Mouse (Mus musculus): Measurements from ENCODE around the gene Adgrf1. TPM values are rescaled to one million over a fixed set of nuclear protein-coding genes. Genes with fewer than 3 reads are reported as not detected.

Gene Adgrf1
- polyA plus RNA-seq, 1 experiment from 2014 or later, result 0.64 TPM

DNA sequence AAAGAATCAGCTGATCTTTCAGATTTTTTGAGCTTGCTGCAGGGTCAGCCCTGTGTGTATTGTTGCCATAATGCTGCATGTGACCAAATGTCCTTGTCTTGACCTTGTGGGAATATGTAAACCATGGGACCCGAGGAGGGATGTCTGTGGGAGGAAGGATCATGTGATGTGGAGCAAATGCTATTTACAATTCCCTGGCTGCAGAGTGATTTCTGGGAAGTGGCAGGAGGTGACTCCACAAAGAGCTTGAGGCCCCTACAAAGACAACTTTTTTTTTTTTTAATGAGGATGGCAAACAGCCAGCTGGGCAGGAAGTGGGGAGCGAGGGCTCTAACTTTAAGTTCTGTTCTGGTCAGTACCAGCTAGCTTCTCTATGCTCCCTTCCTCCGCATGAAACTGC lies 20.5 kb upstream of the Adgrf1 start:
- H3K4me1 ChIP-seq (replicated peaks), result no peaks in the 10 kb centered on the region
- H3K27me3 ChIP-seq, result no peaks in the 10 kb centered on the region
- no peak overlapping the region for H3K4me3 ChIP-seq (replicated peaks)
- ATAC-seq (ENCODE audit: insufficient read depth), result no peak
- H3K4me2 ChIP-seq, result no peak overlapping the region
- WGBS (ENCODE audit: insufficient replicate concordance), result 19% methylated on average over 3 of the region's 3 CpGs
- no peaks in the 10 kb centered on the region for H3K36me3 ChIP-seq (replicated peaks)
- H3K27ac ChIP-seq (replicated peaks), result no peak overlapping the region
- no peaks in the 10 kb centered on the region for H3K9me3 ChIP-seq (replicated peaks)
- no peak overlapping the region for H3K9ac ChIP-seq

DNA sequence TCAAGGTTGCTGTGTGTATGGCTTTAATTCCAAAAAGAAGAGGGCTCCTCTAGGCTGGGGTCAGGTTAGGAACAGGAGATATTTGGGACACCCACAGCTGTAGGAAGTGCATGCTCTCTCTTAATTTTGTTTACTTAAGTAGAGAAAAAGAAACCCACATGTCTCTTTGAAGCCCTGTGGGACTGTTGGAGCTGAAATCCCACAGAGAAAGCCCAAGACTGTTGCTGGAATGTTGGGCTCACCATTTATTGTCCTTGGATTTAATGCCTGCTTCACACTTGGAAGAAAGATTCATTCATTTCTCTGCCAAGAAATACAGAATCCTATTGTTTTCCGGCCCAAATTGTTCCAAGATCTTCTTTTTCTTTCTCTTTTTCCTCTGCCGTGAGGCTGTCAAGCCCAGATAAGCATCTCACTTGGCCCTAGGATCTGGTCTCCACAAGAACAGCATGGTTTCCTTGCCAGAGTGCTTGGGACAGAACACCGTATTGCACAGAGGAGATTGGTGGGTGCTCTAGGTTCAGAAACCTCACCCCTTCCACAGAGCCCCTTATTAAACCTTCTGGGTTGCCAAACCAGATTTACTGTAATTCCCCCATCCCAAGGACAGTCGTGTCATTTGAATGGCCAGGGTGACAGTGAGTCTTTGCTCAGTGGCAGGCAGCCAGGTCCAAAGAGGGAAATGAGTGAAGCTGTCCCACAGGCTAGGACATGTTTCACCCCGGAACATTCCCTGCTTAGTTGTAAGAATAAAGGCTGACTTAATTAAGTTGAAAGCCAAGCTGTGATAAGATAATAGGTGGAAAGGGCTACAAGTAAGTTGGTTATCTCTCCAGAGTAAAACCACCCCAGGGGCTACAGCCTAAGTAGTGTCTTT lies 18.6 kb upstream of the Adgrf1 start:
- Histone ChIP-seq H3K9me3 (replicated peaks) (no peaks in the 10 kb centered on the region), H3K4me1 (replicated peaks) (no peaks in the 10 kb centered on the region), H3K4me2 (no peak overlapping the region), H3K27ac (replicated peaks) (no peak overlapping the region), H3K27me3 (no peaks in the 10 kb centered on the region), H3K9ac (no peak overlapping the region), H3K4me3 (replicated peaks) (no peak overlapping the region), H3K36me3 (replicated peaks) (no peaks in the 10 kb centered on the region)
- ATAC-seq (ENCODE audit: insufficient read depth), result no peak
- 48% methylated on average over 5 of the region's 5 CpGs for WGBS (ENCODE audit: insufficient replicate concordance)

DNA sequence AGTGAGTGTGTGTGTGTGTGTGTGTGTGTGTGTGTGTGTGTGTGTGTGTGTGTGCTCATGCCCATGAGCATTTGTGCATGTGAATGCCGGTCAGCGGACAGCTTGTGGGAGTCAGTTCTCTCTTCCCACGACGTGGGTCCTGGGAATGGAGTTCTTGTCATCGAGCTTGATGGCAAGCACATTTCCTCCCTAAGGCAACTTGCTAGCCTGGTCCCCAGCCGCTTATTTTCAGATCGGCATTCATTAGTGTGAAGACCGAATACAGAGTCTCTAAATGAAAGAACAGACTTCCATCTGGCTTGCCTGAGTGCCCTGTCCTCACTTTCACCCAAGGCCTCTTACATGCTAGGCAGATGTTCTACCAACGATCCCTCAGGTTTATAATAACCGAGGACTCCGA lies 17.3 kb upstream of the Adgrf1 start:
- no peak overlapping the region for H3K27ac ChIP-seq (replicated peaks)
- H3K9ac ChIP-seq, result no peak overlapping the region
- ATAC-seq (ENCODE audit: insufficient read depth), result no peak
- H3K9me3 ChIP-seq (replicated peaks), result no peaks in the 10 kb centered on the region
- H3K36me3 ChIP-seq (replicated peaks), result no peaks in the 10 kb centered on the region
- H3K27me3 ChIP-seq, result no peaks in the 10 kb centered on the region
- no peaks in the 10 kb centered on the region for H3K4me1 ChIP-seq (replicated peaks)
- H3K4me3 ChIP-seq (replicated peaks), result no peak overlapping the region
- H3K4me2 ChIP-seq, result no peak overlapping the region
- 69% methylated on average over 11 of the region's 11 CpGs for WGBS (ENCODE audit: insufficient replicate concordance)

DNA sequence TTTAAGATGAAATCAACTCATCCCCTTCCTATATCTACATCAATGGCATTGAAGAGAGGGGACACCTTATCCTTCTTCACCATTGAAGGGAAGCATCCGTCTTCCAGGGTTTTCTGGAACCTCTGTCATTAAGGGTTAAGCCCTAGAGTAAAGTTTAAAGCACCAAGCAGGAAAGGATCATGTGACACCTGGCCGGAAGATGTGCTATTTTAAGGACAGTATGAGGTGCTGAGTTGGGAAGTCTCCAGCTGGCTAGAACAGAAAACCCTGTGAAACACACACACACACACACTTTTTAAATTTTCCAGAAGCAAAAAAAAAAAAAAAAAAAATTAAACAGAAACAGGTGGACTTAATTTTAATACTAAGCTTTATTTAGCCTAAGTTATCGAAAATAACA lies 15.9 kb upstream of the Adgrf1 start:
- H3K27ac ChIP-seq (replicated peaks), result no peak overlapping the region
- 24% methylated on average over 3 of the region's 3 CpGs for WGBS (ENCODE audit: insufficient replicate concordance)
- no peaks in the 10 kb centered on the region for H3K36me3 ChIP-seq (replicated peaks)
- no peaks in the 10 kb centered on the region for H3K27me3 ChIP-seq
- H3K9me3 ChIP-seq (replicated peaks), result no peaks in the 10 kb centered on the region
- H3K4me3 ChIP-seq (replicated peaks), result no peak overlapping the region
- ATAC-seq (ENCODE audit: insufficient read depth), result no peak
- no peak overlapping the region for H3K4me2 ChIP-seq
- no peaks in the 10 kb centered on the region for H3K4me1 ChIP-seq (replicated peaks)
- H3K9ac ChIP-seq, result no peak overlapping the region

DNA sequence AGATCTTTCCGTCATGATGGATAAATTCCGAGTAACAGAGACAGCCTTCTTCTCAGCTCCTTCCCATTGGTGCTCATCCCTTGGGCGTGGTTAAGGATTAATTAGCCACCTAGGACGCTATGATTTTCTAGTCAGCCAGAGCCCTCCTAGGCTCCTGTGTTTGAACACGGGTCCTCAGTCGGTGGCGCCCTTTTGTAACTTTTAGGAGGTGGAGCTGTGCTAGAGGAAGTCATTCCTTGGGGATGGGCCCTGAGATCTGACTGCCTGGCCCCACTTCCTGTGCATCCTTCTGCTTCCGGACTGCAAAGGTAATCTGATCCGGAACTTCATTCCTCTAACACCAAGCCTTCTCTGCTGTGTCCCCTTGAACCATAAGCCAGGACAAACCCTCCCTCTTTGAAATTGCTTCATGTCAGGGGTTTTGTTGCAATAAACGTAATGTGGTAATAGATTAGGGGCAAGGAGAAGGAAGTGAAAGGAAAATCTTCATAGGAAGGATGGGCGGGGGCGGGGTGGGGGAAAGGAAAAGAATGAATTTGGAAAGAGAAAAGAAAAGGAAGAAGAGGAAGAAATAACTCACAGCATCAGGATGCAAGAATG lies 13.5 kb upstream of the Adgrf1 start:
- H3K4me3 ChIP-seq (replicated peaks), result no peak overlapping the region
- no peak for ATAC-seq (ENCODE audit: insufficient read depth)
- 56% methylated on average over 12 of the region's 12 CpGs for WGBS (ENCODE audit: insufficient replicate concordance)
- H3K27ac ChIP-seq (replicated peaks), result no peak overlapping the region
- no peak overlapping the region for H3K9ac ChIP-seq
- H3K36me3 ChIP-seq (replicated peaks), result no peaks in the 10 kb centered on the region
- H3K4me2 ChIP-seq, result no peak overlapping the region
- no peaks in the 10 kb centered on the region for H3K27me3 ChIP-seq
- no peaks in the 10 kb centered on the region for H3K4me1 ChIP-seq (replicated peaks)
- no peaks in the 10 kb centered on the region for H3K9me3 ChIP-seq (replicated peaks)

DNA sequence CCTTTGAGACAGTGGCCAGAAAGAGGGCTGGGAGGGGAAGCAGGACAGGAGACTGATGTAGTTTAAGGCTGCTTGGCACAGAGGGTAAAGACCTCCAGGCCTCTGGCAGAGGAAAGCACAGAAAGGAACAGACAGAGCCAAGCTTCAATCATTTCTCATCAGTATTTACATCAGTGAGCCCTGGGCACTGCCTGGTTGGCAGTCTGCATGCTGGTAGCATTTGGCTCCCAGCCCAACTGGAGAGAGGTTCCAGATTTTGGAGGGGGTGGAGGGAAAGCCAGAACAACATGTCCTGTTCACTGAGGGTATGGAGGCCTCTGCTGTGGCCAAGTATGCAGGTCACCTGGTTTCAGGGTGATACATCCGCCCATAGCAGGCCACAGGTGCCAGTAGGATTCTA lies 12.4 kb upstream of the Adgrf1 start:
- no peak overlapping the region for H3K4me2 ChIP-seq
- 43% methylated on average over 1 of the region's 1 CpGs for WGBS (ENCODE audit: insufficient replicate concordance)
- no peak overlapping the region for H3K9ac ChIP-seq
- no peaks in the 10 kb centered on the region for H3K4me1 ChIP-seq (replicated peaks)
- no peak overlapping the region for H3K27ac ChIP-seq (replicated peaks)
- H3K36me3 ChIP-seq (replicated peaks), result no peaks in the 10 kb centered on the region
- H3K4me3 ChIP-seq (replicated peaks), result no peak overlapping the region
- H3K9me3 ChIP-seq (replicated peaks), result no peaks in the 10 kb centered on the region
- no peak for ATAC-seq (ENCODE audit: insufficient read depth)
- H3K27me3 ChIP-seq, result no peaks in the 10 kb centered on the region

DNA sequence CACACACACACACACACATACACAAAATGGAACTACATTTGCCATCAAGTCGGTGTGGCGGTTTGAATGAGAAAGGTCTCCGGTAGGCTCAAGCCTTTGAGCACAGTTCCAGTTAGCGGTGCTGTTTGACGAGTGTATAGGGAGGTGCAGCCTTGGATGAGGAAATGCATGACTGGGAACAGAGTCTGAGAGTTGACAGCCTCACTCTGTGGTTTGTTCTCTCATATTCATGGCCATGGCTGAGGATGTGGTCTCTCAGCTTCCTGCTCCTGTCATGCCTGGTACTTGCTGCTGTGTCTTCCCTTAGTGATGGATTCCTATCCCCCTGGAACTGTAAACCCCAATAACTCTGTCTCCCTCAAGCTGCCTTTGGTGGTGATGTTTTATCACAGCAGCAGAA lies 8.2 kb upstream of the Adgrf1 start:
- WGBS (ENCODE audit: insufficient replicate concordance), result 55% methylated on average over 5 of the region's 5 CpGs
- Histone ChIP-seq H3K4me2 (no peak overlapping the region), H3K27ac (replicated peaks) (no peak overlapping the region), H3K9me3 (replicated peaks) (0 out of 2 replicates have a peak, but pooled peaks cover 4% of the 10 kb centered on the region), H3K4me3 (replicated peaks) (no peak overlapping the region), H3K27me3 (no peaks in the 10 kb centered on the region), H3K4me1 (replicated peaks) (peaks cover 5% of the 10 kb centered on the region; the same call in 1 of the 2 replicates), H3K9ac (no peak overlapping the region), H3K36me3 (replicated peaks) (no peaks in the 10 kb centered on the region)
- no peak for ATAC-seq (ENCODE audit: insufficient read depth)

DNA sequence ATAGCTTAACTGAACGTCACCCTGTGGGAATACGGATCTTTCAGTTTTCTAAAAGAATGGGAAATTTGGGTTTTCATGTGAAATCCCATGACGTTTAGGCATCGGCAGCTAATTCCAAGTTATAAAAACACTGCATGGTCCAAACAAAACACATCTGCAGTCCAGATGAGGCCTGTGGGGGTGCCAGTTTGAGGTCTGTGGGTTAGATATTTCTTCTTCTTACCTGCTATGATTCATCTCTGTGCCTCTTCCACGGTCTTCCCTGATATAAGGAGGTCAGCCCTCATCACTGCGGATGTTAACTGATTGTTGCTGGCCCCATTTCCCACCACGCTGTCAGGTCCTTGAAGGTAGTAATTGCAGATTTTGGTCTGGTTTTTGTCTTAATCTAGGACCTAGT lies 5.4 kb upstream of the Adgrf1 start:
- Histone ChIP-seq H3K4me1 (replicated peaks) (peaks cover 5% of the 10 kb centered on the region; the same call in 1 of the 2 replicates), H3K9ac (no peak overlapping the region), H3K27me3 (no peaks in the 10 kb centered on the region), H3K27ac (replicated peaks) (no peak overlapping the region), H3K9me3 (replicated peaks) (0 out of 2 replicates have a peak, but pooled peaks cover 4% of the 10 kb centered on the region), H3K4me3 (replicated peaks) (no peak overlapping the region), H3K4me2 (no peak overlapping the region), H3K36me3 (replicated peaks) (no peaks in the 10 kb centered on the region)
- 72% methylated on average over 7 of the region's 7 CpGs for WGBS (ENCODE audit: insufficient replicate concordance)
- no peak for ATAC-seq (ENCODE audit: insufficient read depth)

DNA sequence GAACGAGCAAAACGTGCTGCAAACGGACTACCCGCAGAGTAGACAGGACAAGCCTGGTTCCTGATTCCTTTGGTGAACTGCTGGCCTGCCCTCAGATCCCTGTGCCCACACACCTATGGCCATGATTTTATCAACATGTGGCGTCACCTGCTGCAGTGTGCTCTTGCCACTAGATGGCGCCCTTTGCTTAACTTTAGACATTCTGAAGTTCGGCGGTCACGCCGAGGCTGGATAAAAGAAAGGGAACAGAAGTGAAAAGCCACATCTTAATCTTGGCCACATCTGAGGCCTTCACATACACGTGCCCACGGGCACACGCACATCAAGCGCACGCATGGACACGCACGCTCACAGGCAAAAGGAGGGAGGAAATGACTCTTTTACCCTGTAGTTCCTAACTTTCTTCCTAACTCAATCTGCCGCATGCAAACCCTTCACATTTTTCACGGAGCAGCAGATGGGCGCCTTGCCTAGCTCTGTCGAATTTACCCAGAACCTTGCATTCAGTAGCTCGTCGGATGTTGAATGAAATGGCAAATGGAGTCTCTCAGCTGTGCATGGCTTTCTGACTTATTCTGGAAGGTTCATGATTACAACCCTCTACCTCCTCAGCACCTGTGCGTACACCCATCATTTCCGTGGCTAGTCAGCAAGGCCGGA lies 4.8 kb upstream of the Adgrf1 start:
- Histone ChIP-seq H3K4me3 (replicated peaks) (no peak overlapping the region), H3K27me3 (no peaks in the 10 kb centered on the region), H3K36me3 (replicated peaks) (no peaks in the 10 kb centered on the region), H3K4me1 (replicated peaks) (peaks cover 5% of the 10 kb centered on the region; the same call in 1 of the 2 replicates), H3K27ac (replicated peaks) (no peak overlapping the region), H3K4me2 (peak overlapping the region; percentile 18), H3K9me3 (replicated peaks) (0 out of 2 replicates have a peak, but pooled peaks cover 4% of the 10 kb centered on the region), H3K9ac (no peak overlapping the region)
- 0 out of 2 replicates have a peak, but pooled peaks have one; percentile 30 for ATAC-seq (ENCODE audit: insufficient read depth)
- 21% methylated on average over 26 of the region's 26 CpGs for WGBS (ENCODE audit: insufficient replicate concordance)

DNA sequence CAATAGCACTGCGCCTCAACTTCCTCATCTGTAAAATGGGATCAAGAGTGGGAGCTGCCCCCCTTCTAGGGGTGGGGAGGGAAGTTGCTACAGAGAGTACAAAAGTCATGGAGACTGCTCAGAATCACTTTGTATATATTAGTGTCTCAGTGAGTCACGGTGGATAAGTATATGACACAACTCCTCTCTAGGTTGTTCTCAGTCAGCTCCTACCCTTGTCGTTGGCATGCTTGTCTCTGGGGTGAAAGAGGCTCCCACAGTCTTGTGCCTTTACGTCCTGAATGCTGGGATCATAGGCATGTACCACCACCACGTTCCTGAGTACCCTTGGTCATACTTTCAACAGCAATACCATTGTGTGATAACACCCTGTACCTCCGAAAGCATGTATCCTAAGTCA lies 4.2 kb upstream of the Adgrf1 start:
- 0 out of 2 replicates have a peak, but pooled peaks cover 4% of the 10 kb centered on the region for H3K9me3 ChIP-seq (replicated peaks)
- no peaks in the 10 kb centered on the region for H3K27me3 ChIP-seq
- 77% methylated on average over 6 of the region's 6 CpGs for WGBS (ENCODE audit: insufficient replicate concordance)
- no peak overlapping the region for H3K9ac ChIP-seq
- H3K4me2 ChIP-seq, result no peak overlapping the region
- H3K36me3 ChIP-seq (replicated peaks), result no peaks in the 10 kb centered on the region
- no peak overlapping the region for H3K27ac ChIP-seq (replicated peaks)
- ATAC-seq (ENCODE audit: insufficient read depth), result no peak
- peaks cover 9% of the 10 kb centered on the region; the same call in 1 of the 2 replicates for H3K4me1 ChIP-seq (replicated peaks)
- no peak overlapping the region for H3K4me3 ChIP-seq (replicated peaks)

DNA sequence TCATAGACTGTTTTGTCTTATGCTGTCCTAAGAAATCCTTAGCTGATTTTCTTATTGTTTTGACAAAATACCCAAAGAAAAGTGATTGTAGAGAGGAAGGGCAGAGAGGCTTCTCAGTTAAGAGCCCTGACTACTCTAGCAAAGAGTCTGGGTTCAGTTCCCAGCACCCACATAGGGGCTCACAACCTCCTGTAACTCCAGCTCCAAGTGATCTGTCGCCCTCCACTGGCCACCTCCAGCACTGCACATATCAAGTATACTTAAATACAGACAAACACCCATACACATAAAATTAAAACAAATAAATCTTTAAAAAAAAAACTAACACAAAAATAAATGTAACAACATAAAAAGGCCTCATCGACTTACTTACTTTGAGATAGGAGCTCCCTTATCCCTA lies 3.5 kb upstream of the Adgrf1 start:
- Histone ChIP-seq H3K4me2 (no peak overlapping the region), H3K4me3 (replicated peaks) (no peak overlapping the region), H3K9ac (no peak overlapping the region), H3K4me1 (replicated peaks) (peaks cover 9% of the 10 kb centered on the region; the same call in 1 of the 2 replicates), H3K27me3 (no peaks in the 10 kb centered on the region), H3K9me3 (replicated peaks) (0 out of 2 replicates have a peak, but pooled peaks cover 4% of the 10 kb centered on the region), H3K36me3 (replicated peaks) (no peaks in the 10 kb centered on the region), H3K27ac (replicated peaks) (no peak overlapping the region)
- no peak for ATAC-seq (ENCODE audit: insufficient read depth)
- WGBS (ENCODE audit: insufficient replicate concordance), result 62% methylated on average over 2 of the region's 2 CpGs

Measured in liver, embryonic 15.5 days (tissue).